Mouse (Mus musculus) liver, embryonic 12.5 days (tissue): Measurements from ENCODE around the gene Olfr331. TPM values are rescaled to one million over a fixed set of nuclear protein-coding genes. Genes with fewer than 3 reads are reported as not detected.
"Not testable (repeated sequence)": the region's sequence is repeated elsewhere in the genome, so short reads cannot be mapped to it uniquely, and the experiment has no call there.

Experiments used
- ATAC-seq: fragments of 200-750 bp; cut with Nextera tagmentation; 2 replicates; pipeline ENCODE4 v1.8.0; 2017; ENCODE audit warnings: moderate number of reproducible peaks, mild to moderate bottlenecking, moderate library complexity
- H3K27ac ChIP-seq: fragments of 300-500 bp; sonication (generic); 2 replicates; pipeline ENCODE4 v1.5.1; 2016; ENCODE audit warnings: mild to moderate bottlenecking
- H3K27me3 ChIP-seq: fragments of 300-500 bp; sonication (generic); replicated peaks from 2 replicates; pipeline ENCODE4 v1.6.1; 2016; ENCODE audit warnings: mild to moderate bottlenecking, moderate library complexity
- H3K36me3 ChIP-seq: fragments of 300-500 bp; sonication (generic); 2 replicates; pipeline ENCODE4 v1.6.1; 2016; ENCODE audit warnings: mild to moderate bottlenecking, moderate library complexity
- H3K4me1 ChIP-seq: fragments of 300-500 bp; sonication (generic); 2 replicates; pipeline ENCODE4 v1.6.1; 2016
- H3K4me2 ChIP-seq: fragments of 300-500 bp; sonication (generic); 2 replicates; pipeline ENCODE4 v1.6.1; 2016; ENCODE audit warnings: mild to moderate bottlenecking, moderate library complexity
- H3K4me3 ChIP-seq: fragments of 300-500 bp; sonication (generic); 2 replicates; pipeline ENCODE4 v1.5.1; 2016; ENCODE audit warnings: mild to moderate bottlenecking, moderate library complexity
- H3K9ac ChIP-seq: fragments of 300-500 bp; sonication (generic); 2 replicates; pipeline ENCODE4 v1.6.1; 2016; ENCODE audit warnings: mild to moderate bottlenecking, moderate library complexity
- H3K9me3 ChIP-seq: fragments of 300-500 bp; sonication (generic); replicated peaks from 2 replicates; pipeline ENCODE4 v1.6.1; 2016; ENCODE audit warnings: mild to moderate bottlenecking, moderate library complexity
- WGBS: fragments of 180-500 bp; shearing (Covaris S2); methylation state at CpG from one replicate; pipeline ENCODE4 v1.1.7; 2016; ENCODE audit not compliant: insufficient replicate concordance; 5-methylcytosine and 5-hydroxymethylcytosine counted together
- polyA plus RNA-seq: library from polyadenylated mRNA; unstranded; fragments of >200 nt; fragmentation: Nextera tagmentation; extraction: Ambion mirVana; gene quantifications from 2 replicates; pipeline ENCODE4 v1.2.1, GENCODE M21; 2016

The Olfr331 gene
- polyA plus RNA-seq = not detected in 2 replicates

DNA sequence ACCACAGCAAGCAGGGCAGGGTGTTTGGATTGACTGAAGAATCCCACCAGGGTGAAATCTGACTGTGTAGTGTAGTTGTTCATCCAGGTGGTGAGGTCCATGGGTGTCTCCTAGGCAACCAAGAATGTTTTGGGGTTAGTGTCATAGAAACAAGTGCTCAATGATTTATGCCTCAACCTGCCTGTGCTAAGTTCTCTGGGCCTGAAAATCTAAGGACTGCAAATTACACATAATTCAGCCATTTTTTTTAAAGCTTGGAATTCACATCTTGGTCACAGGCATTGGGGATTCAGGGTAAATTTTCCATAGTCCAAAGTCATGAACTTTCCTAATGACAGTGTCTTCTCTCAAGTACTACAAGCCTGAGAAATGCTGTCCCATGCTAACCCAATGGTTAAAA, at the start of gene Olfr331:
TSS of gene Olfr331 (minus strand) at position 101 of the 400 bp plus-strand sequence.
- not testable (repeated sequence) for H3K4me1 ChIP-seq, H3K4me2 ChIP-seq, ATAC-seq, H3K9ac ChIP-seq, H3K4me3 ChIP-seq, H3K36me3 ChIP-seq, H3K27ac ChIP-seq, H3K9me3 ChIP-seq, H3K27me3 ChIP-seq

DNA sequence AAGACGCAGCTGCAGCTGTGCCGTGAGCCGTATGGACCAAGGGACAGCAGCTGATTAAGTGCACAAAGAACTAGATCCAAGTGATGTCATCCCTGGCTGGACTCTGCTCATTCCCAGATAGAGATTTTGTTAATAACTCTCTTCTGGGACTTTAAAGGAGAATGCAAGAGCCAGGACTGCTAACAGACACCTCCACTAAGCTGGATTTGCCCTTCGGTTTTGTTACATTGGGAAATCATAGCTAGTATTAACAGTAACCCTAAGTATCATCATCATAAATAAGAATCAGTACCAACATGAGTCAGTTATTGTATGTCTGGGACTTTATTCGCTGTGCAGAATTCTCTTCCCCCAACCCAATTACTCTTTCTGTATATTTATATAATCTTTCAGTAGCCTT, 44.0 kb upstream of the Olfr331 start, which contains the start of gene Olfr329-ps:
TSS of gene Olfr329-ps (minus strand) at position 101 of the 400 bp plus-strand sequence.
- no peaks in the 10 kb centered on the region for H3K27me3 ChIP-seq
- WGBS = 66% methylated on average over 5 of the region's 5 CpGs
- no peak within 1 kb of the TSS for H3K27ac ChIP-seq
- no peak for ATAC-seq
- H3K4me2 ChIP-seq = no peak within 1 kb of the TSS
- H3K9ac ChIP-seq = no peak within 1 kb of the TSS
- H3K4me1 ChIP-seq = no peaks in the 10 kb centered on the region
- no peaks in the 10 kb centered on the region for H3K9me3 ChIP-seq
- no peak within 1 kb of the TSS for H3K4me3 ChIP-seq
- H3K36me3 ChIP-seq = no peaks in the 10 kb centered on the region

DNA sequence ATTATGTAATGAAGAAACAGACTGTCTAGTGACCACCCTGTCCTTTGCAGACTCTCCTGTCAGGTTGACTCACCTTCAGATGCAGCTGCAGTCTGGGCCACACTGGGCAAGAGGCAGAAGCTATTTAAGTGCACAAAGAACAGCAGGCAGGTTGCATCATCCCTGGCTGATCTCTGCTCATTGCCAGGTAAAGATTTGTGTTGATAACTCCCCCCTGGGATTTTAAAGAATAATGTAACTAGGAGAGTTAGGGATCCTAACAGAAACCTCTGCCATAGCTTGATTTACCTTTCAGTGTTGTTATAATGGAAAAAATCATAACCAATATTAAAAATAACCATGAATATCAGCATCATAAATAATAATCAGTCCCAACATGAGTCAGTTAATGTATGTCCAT, 32.4 kb upstream of the Olfr331 start, which contains the start of gene Olfr330:
TSS of gene Olfr330 (minus strand) at position 101 of the 400 bp plus-strand sequence.
- H3K4me2 ChIP-seq, H3K9ac ChIP-seq, ATAC-seq: not testable (repeated sequence)

DNA sequence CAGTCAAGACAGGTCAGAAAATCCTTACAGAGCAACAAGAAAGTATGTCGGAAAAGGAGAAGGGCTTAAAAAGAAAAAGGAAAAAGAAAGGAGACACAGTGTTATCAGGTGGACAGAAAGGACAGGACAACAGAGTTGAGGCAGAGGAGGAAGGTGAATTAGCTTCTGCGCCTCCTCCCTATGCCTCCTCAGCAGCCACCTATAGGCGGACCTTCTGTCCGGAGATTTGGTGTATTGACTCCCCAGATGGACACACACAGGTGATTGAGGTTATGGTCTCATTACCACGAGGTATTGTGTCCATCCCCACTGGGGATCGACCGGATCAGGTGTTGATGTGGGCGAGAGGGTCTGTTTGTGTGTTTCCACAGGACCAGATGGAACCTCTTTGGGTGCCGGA, 17.4 kb upstream of the Olfr331 start:
- not testable (repeated sequence) for H3K9me3 ChIP-seq, H3K36me3 ChIP-seq, H3K4me1 ChIP-seq, H3K27me3 ChIP-seq, H3K27ac ChIP-seq, H3K4me2 ChIP-seq, ATAC-seq, H3K9ac ChIP-seq, H3K4me3 ChIP-seq
- WGBS = 73% methylated on average over 8 of the region's 9 CpGs

More for the DNA sequence above, 32.4 kb upstream of the Olfr331 start, which contains the start of gene Olfr330:
- H3K4me1 ChIP-seq, H3K9me3 ChIP-seq, H3K4me3 ChIP-seq, H3K27me3 ChIP-seq, H3K27ac ChIP-seq, H3K36me3 ChIP-seq: not testable (repeated sequence)

DNA sequence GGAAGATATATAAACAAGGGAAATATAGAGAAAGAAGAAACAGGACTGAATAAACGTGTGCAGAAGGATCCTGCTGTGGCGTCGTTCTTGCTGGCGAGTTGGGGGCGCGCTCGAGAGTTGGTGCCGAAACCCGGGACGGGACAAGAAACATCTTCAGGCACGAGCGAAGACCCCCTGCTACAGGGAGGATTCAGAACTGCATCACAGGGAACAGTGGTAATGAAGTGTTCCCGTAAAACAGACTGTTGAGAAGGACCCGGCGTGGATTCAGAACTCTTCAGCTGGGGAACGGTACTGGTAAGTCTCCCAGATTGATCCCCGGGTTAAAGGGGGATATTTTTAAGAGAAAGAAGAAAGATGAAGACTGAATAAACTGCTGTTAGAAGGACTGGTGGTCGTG, 16.5 kb upstream of the Olfr331 start:
- not testable (repeated sequence) for H3K4me3 ChIP-seq, H3K36me3 ChIP-seq, ATAC-seq, H3K9me3 ChIP-seq, H3K27ac ChIP-seq, H3K4me1 ChIP-seq, H3K4me2 ChIP-seq, H3K27me3 ChIP-seq, H3K9ac ChIP-seq
- 84% methylated on average over 18 of the region's 18 CpGs for WGBS

DNA sequence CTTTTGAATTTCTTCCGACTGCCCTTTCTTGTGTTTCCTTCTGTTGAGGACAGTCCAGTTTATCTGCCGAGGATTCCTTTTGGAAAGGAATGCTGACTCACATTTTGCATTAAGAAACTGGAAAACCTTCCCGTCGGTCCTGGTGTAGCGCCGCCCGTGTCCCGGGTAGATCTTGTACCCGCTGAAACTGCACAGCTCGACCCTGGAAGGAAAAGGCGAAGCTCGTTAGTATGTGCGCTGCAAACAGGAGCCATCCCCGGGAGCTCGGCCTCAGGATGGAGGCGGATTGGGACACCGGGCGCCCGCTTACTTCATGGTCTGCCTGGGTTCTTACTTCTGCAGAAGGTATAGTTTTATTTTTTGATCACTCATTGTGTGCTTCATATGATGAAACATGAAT, 6.7 kb upstream of the Olfr331 start:
- H3K27ac ChIP-seq, H3K4me3 ChIP-seq, H3K9me3 ChIP-seq, H3K36me3 ChIP-seq, ATAC-seq, H3K9ac ChIP-seq, H3K4me1 ChIP-seq, H3K4me2 ChIP-seq, H3K27me3 ChIP-seq: not testable (repeated sequence)
- 71% methylated on average over 19 of the region's 19 CpGs for WGBS

DNA sequence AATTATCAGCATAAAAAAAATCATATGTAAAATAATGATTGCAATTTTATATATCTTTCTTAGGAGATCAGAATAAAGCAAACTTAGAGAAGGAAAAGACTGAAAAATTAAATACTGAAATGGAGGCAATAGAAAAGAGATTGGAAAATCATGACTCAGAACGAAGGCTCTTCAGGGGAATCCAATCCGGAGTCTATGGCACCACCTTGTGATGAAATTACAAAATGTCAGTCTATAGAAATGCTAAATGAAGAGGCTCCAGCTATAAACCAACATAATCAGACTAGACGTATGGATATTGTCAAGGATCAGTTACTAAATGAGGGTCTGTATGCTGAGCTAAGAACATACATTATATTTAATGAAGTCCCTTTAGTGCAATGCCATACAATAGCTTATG, 3.1 kb downstream of the Olfr331 start:
- Histone ChIP-seq H3K27me3 (no peaks in the 10 kb centered on the region), H3K4me3 (no peak overlapping the region), H3K4me1 (no peaks in the 10 kb centered on the region), H3K4me2 (no peak overlapping the region), H3K9me3 (no peaks in the 10 kb centered on the region), H3K9ac (no peak overlapping the region), H3K27ac (no peak overlapping the region), H3K36me3 (no peaks in the 10 kb centered on the region)
- 58% methylated on average over 3 of the region's 3 CpGs for WGBS
- ATAC-seq = no peak

DNA sequence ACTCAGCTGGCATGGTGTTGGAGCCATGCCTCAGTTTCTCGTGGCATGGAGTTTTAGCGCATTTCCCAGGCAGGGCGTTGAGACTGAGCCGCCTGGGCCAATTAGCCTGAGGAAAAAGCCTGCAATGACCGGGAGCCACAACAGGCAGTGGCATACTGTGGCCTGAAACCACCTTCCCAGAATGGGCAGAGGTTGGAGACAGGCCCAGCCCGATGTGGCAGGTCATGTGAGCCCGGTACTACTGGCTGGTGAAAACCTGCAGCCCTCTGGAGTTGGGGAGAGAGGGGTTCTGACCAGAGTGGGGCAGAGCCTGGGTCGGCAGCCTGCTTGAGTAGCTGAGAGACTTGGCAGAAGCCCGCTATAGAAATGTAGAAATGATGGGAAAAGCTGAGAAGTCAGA, 3.6 kb downstream of the Olfr331 start:
- Histone ChIP-seq H3K36me3 (no peaks in the 10 kb centered on the region), H3K9me3 (no peaks in the 10 kb centered on the region), H3K4me2 (no peak overlapping the region), H3K27ac (no peak overlapping the region), H3K4me1 (no peaks in the 10 kb centered on the region), H3K9ac (no peak overlapping the region), H3K27me3 (no peaks in the 10 kb centered on the region), H3K4me3 (no peak overlapping the region)
- 65% methylated on average over 9 of the region's 9 CpGs for WGBS
- ATAC-seq = no peak

DNA sequence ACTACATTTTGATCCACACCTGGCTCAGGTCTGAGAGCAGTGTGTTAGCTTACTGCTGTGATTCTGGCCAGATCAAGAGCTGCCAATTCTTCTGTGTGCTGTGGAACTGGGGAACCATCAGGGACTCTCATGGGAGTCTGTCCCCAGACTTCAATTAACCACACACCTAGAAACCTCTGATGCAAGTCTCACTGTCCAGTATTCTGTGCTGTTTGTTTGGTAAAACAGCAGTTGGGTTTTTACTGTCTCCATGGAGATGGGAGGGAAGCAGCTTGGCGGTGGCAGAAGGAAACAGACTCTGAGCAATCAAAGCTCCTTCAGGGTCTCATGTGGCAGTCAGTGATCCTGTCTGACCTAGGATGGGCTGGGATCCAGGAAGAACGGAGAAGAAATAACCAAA, 9.9 kb downstream of the Olfr331 start, which contains the start of gene Olfr332:
TSS of gene Olfr332 (minus strand) at position 101 of the 400 bp plus-strand sequence.
- H3K27me3 ChIP-seq = no peaks in the 10 kb centered on the region
- H3K27ac ChIP-seq = no peak within 1 kb of the TSS
- no peaks in the 10 kb centered on the region for H3K4me1 ChIP-seq
- H3K9ac ChIP-seq = no peak within 1 kb of the TSS
- no peak within 1 kb of the TSS for H3K4me3 ChIP-seq
- no peaks in the 10 kb centered on the region for H3K36me3 ChIP-seq
- H3K4me2 ChIP-seq = no peak within 1 kb of the TSS
- H3K9me3 ChIP-seq = no peaks in the 10 kb centered on the region
- no peak for ATAC-seq
- 64% methylated on average over 2 of the region's 2 CpGs for WGBS

DNA sequence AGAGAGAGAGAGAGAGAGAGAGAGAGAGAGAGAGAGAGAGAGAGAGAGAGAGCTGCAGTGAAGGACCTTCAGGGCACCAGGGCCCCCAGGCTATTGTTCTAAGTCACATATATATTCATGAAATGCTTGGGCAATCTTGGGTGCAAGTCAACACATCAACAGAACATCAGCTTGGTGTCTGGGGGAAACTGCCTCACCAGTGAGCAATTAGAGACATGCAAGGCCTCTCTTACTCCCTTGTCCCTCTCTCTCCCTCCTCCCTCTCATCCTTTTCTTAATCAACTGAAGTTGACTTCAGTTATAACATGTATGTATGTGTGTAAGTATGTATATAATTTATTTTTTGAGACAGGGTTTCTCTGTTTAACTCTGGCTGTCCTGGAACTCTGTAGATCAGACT, 40.2 kb downstream of the Olfr331 start, which contains the start of gene Olfr30:
TSS of gene Olfr30 (minus strand) at position 101 of the 400 bp plus-strand sequence.
- Histone ChIP-seq H3K27me3 (no peaks in the 10 kb centered on the region), H3K4me2 (no peak within 1 kb of the TSS), H3K9me3 (no peaks in the 10 kb centered on the region), H3K9ac (no peak within 1 kb of the TSS), H3K36me3 (no peaks in the 10 kb centered on the region), H3K4me1 (no peaks in the 10 kb centered on the region), H3K4me3 (no peak within 1 kb of the TSS), H3K27ac (no peak within 1 kb of the TSS)
- no peak for ATAC-seq

DNA sequence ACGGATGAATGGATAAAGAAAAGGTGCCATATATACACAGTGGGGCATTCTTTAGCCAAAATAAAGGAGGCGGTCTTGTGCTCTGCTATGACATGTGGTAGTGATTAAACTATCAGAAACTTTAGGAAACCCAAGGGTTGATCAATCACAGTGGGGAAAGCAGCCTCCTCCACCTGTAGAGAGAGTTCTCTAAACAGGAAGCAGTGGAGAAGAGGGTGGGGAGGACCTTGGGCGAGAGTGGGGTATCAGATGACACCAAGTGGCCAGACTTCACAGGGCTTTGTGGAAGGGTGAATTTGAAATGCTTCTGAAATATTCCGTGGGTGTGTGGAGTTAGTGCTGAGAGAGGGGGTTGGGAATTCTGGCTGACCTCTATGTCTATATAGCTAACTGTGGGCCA, 48.8 kb downstream of the Olfr331 start:
- WGBS = 51% methylated on average over 4 of the region's 4 CpGs
- Histone ChIP-seq H3K4me1 (no peaks in the 10 kb centered on the region), H3K9me3 (no peaks in the 10 kb centered on the region), H3K36me3 (no peaks in the 10 kb centered on the region), H3K9ac (no peak overlapping the region), H3K27ac (no peak overlapping the region), H3K27me3 (no peaks in the 10 kb centered on the region), H3K4me2 (no peak overlapping the region), H3K4me3 (no peak overlapping the region)
- no peak for ATAC-seq

DNA sequence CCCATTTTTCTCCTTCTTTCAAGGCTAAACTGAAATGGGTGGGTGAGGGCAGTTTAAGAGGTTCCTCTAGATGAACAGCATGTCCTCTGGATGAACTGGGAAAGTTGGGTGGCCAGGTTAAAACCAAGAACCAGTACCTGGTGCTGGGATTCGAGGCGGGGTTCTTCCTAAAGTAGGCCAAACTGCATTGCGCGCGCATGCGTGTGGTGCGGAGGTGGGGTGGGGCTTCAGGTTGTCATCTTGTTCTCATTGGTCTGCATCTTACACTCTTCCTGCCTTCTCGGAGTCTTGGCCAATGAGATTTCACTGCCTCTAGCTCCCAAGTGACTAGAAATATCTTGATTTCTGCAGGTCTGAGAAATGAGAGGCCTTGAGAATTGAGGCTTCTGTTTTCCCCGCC, 49.6 kb downstream of the Olfr331 start, which contains the start of gene Lypd9:
TSS of gene Lypd9 (minus strand) at position 165 of the 400 bp plus-strand sequence.
- H3K4me2 ChIP-seq = no peak within 1 kb of the TSS
- WGBS = 82% methylated on average over 9 of the region's 9 CpGs
- H3K36me3 ChIP-seq = no peaks in the 10 kb centered on the region
- H3K9me3 ChIP-seq = no peaks in the 10 kb centered on the region
- no peaks in the 10 kb centered on the region for H3K27me3 ChIP-seq
- H3K27ac ChIP-seq = no peak within 1 kb of the TSS
- no peak within 1 kb of the TSS for H3K4me3 ChIP-seq
- H3K9ac ChIP-seq = no peak within 1 kb of the TSS
- no peak for ATAC-seq
- H3K4me1 ChIP-seq = no peaks in the 10 kb centered on the region
